Mouse (Mus musculus): ENCODE results near the gene Zbtb16.

Gene Zbtb16

DNA sequence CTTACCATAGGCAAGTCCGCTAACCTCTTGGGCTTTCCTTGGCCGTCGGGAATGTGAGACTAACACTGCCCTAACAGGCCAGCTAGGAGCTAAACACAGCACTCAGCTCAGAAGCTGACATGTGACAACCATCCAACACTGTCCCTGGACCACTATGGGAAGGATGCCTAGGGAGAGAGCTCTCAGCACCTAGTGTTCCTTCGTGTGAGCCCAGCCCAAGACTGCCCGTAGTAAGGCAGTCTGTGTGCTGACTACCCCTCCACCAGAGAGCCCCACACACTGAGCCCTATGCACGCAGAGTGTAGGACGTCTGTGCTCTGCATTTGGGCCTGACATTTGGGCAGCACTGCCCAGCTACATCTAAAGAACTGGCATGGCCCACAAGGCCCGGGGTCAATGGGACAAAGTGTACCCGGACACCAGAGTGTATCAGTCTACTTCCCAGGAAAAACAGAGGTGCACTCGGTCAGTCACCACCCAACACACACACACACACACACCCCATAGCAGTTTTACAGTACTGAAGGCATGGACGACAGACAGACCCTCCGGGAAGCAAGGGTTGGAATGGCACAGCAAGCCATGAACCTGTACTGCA, 11.4 kb downstream of the Zbtb16 start:
- DNase-seq: no peak

DNA sequence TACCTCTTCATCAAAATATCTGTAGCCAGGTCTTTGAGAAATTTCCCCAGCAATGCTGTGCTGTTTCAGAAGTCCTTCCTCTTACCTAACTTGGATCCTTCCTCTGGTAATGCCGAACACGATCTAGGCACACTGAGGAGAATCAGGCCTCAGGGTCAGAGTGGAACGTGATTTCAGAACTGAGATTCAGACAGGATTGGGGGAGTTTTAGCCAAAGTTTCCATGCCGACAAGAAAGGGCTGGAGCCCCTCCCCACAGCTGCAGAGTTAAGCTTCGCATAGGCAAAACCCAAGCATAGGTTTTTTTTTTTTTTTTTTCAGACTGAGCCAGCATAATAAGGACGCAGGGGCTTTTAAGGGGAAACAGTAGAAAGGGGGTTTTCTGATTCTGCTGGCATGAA, 12.2 kb downstream of the Zbtb16 start:
- no peak for DNase-seq

DNA sequence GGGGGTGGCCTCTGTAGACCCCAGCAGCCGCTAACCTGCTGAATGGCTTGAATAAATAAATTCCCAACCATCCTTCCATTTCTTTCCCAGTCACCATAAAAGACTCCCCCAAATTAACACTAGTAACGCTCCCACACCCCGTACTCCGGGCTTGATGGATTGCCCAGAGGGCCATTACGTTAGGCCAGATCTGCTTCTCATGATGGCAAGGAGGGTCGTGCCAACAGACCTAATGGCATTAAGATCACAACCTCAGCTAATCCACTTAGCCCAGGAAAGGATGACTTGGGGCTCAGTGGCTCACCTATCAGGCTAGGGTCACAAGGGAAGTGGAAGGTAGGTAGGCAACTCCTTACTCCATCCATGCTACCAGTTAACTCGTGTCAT, 12.7 kb downstream of the Zbtb16 start:
- no peak for DNase-seq

DNA sequence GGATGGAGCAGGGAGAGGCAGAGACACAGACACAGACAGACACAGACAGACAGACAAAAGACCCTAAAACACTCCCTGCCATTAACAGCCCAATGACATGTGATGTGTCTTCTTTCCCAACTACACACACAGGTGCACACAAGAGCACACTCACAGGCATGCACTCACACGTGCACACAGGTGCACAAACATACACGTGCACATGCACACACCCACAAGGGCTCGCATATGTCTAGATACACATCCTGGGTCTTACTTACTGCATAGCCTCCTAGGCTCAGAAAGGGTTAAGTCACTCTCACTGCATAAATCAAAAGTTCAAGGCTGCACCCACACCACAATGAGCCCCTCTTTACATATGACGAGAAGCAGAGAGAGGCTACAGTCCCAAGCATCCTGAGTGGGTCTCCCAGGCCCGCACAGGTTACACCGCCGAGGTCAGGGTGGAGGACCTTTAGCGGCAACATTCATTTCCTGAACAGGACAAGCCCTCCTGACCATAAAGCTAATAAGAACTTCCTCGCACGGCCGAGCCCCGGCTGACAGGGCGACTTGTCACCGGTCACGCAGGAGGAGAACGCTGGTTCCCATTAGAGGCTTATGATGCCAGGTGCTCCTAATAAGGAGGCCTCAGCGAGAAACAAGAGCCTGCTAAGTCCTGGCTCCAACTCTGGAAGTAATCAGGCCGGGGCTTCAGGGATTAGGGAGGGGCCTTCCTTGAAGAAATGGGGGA, 13.3 kb downstream of the Zbtb16 start:
- DNase-seq: no peak

DNA sequence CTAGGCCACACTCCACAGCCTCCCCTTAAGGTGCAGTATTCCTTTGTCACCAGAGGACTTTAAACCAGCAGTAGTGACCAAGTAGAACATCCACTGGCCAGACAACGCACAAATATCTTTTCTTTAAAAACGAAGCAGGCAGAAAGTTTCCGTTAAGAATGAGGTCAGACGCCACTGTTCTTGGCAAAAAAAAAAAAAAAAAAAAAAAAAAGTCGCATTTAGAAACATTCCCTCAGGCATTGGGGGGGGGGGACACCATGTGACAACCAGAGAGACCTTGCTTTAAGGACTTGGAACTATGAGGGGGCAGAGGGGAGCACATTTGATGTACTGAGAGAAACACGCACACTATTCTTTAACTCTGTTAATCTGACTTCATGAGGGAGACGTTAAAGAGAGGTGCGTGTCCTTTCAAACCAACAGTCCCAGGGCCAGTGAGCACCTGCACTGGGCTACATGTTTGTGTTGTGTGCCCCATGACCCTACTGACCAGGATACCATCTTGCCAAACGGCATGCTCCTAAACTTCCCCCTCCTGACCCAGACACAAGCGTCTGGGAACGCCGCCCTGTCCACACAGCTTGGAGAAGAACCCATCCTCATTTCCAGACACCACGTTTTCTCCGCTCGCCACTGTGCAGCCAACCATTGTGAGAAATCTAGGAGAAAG, 14.0 kb downstream of the Zbtb16 start:
- no peak for DNase-seq

DNA sequence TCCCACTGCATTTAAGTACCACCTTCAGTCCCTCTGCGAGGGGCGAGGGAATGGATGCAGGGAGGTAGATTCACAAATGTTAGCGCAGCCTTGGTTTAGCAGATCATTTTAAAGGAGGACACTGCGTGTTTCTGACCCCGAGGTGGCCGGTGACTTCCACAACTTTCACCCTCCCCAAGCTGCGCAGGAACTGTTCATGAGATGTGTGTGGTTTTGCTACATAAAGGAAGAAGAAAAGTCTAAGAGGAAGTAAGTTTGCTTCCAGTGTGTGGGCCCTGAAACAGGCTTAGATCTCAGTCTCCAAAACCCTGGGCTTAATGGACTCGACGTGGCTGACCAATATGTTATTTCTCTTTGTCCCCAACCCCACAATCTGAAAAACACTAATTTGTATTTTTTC, 14.6 kb downstream of the Zbtb16 start:
- no peak for DNase-seq

DNA sequence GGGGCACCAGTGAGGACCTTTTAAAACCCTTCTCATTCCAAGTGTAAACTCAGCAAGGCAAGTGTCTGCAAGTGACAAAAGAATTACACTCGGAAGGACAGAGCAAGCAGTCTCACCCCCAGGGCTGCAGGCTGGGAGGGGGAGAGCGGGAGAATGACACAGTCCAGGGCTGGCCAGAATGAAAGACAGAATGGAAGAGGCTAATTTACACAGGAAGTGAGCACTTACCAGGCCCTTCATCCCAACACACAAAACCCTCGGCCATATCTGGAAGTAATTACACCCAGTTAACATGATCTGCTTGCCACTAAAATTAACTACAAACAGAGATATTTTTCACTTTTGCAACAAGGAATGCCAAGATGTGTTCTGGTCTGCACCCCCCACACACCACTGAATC, 15.2 kb downstream of the Zbtb16 start:
- DNase-seq: no peak

DNA sequence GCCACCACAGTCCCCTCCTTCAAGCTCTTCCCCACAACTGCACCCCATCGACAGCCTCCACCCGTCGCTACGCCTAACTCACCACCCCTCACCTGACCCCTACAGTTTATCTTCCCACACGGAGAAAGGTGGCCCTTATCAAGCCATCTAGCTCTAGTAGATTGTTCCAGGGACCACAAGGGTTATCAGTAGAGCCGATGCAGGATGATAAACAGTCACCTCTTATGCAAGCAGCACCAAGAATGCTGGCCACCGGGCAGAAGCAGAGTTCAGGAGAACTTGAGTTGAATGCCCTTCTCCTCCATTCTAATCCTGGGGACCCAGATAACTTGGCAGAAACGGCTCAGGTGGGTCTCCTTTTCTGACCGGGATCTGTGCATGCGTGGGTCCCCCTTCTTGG, 16.3 kb downstream of the Zbtb16 start:
- DNase-seq: no peak

DNA sequence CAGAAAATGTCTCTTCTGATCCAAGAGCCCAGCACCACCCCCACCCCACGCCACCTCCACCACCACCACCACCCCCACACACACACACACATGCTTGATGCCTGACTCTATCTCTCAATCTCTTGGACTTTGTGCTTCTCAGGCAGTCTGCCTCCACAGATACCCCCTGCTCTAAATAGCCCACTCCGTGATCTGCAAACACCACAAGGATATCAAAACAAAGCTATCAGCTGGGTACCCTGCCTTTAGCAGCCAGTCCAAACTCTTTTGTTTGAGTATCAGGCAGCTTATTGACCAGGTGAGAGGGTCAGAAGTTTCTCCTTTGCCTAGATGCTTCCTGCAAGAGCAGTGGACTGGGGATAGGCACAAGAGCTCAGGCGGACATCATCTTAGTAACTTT, 16.9 kb downstream of the Zbtb16 start:
- no peak for DNase-seq

DNA sequence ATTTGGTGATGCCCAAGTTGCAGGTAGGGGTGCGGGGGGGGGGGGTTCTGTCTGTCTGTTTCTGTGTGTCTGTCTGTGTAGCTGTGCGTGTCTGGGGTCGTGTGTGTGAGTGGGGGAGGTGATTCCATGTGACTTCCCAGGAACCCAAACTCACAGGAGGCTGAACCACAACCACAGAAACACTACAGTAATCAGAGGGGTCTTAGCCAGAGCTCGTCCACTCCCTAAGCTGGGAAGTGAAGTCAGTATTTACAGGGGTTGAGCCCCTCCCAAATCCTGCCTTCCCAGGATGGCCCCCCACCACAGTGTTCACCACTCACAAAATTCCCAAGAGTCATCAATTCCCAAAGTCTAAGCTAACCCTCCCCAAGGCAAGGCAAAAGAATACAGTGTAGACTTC, 18.1 kb downstream of the Zbtb16 start:
- no peak for DNase-seq

DNA sequence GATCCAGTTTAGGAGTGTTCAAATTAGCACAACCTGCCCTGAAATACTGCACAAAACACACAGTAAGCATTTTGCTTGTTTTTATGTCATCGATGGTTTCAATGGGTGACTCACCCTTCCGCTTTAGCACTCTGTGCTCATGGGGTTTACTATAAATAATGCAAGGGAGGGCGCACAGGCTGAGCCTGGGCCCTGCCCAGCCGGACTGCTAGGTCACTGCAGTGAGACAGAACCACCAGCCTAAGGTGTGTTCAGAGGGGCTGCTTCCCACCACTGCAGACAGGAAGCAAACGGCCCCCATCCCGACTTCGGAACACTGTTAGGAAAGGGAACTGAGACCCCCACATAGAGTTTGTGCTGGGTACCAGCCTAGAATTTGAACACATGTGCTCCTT, 18.6 kb downstream of the Zbtb16 start:
- peak; percentile 12 to 29 for DNase-seq

DNA sequence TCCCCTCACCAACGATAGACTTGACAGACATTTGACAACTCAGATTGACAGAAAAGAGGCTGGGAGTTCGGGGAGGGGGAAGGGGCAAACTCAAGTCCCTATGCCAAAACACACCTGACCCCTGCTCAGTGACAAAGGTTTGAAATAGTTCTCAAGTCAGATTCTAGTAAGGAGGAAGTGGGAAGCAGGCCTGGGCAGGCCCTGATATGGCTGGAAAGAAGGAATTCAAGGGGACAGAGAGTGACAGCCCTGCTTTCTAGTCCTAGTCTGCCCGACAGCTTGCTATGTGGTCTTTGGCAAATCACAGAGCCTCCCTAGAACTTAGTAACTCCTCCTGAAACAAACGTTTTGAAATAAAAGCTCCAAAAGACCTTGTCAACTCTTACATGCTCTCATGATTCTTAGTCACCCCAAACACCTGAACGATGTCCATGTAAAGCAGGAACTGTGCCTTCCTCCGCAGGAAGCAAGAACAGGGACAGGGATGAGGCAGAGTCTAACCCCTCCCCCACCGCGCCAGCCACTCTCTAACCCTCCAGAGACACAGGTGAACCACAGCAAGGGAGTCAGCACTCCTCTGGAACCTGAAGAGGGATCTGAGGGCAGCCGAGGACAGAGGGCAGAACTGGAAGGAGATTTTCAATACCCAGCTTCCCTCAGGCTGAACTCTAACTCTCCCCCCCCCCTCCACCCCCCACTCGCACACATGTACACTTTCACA, 19.2 kb downstream of the Zbtb16 start:
- no peak for DNase-seq

DNA sequence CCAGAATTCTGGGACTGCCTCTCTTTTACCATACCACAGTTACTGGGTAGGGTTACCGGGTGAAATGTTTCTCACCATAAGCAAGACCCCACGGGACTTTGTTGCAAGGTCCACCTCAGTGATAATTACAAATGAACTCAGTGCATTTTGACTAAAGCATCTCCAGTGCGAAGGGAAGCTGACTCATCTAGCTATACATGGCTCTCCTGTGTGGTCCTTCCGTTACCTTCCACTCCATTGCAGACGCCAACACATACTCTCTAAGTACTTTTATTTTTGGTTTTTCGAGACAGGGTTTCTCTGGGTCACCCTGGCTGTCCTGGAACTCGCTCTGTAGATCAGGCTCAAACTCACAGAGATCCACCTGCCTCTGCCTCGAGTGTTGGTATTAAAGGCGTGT, 19.9 kb downstream of the Zbtb16 start:
- DNase-seq: no peak

DNA sequence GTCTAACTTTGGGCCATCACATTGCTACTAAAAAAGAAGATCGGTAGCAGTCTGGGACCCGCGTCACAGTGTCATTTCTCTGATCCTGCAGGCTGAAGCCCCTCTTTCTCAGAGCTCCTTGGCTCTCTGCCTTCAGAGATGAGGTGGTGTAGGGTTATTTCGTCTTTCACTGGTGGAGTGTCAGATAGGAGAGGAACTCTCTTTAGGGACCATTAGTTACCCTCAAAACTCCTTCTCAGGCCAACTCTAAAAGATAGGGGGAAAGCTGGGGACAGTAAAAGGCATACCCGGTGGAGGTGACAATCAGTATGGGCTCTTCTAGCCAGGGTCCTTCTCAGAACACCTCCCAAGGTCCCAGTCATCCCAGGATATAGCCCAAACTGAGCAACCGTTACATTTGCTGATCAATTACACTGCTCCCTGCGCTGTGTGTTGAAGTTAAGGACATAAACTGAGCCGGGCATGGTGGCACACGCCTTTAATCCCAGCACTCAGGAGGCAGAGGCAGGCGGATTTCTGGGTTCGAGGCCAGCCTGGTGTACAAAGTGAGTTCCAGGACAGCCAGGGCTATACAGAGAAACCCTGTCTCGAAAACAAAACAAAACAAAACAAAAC, 21.0 kb downstream of the Zbtb16 start:
- no peak for DNase-seq

DNA sequence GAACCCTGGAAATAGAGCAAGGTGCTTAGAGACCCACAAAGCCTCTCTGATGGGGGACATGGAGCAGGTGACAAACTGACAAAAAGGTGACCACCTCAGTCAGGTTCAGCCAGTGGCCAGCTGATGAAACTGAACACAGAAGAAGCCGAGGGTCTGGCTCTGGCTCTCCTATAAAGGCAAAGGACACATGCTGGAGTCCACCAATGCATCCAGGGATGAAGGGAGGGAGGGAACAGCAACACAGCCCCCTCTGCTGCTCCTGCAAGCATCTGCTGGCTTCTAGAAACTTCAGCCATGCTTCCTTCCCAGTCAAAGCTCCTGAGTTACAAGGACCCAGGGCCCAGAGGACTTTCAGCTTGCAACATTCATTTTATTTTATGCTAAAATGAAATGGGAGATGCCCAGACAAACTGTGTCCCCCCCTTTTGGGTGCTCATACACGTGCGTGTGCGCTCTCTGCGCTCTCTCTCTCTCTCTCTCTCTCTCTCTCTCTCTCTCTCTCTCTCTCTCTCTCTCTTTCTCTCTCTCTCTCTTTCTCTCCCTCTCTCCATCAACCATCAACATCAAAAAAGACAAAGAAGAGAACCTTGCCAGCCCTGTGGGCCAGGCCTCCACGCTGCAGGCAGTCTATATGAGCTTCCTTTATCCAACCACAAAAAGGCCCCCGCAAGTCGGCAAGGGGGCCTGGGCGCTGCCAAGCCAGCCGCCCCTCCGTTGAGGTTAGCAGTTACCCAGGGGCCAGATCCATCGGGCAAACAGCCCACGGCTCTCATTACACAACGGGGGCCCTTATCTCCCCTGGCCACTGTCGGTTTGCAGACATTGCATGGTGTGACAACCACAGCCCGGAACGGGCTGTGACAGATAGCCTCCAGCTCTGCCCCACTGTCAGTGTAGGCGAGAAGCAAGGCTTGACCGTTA, 21.8 kb downstream of the Zbtb16 start:
- no peak for DNase-seq

DNA sequence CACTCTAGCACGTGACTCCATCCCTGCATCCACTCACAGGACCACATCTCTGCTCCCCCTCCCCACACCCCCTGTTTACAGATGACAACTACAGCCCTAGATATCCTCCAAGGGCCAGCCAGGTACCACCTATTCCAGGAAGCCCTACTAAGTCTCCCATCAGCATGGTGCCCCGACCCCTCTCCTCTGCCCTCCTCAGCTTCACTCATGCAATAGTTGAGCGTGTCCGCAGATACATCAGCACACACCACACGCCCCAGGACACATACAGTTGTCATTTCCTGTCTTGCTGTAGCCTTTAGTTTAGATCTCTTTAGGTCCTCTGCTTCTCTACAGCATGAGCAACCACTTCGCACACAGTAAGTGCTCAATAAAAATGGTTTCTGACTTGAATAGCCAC, 23.7 kb downstream of the Zbtb16 start:
- no peak for DNase-seq

DNA sequence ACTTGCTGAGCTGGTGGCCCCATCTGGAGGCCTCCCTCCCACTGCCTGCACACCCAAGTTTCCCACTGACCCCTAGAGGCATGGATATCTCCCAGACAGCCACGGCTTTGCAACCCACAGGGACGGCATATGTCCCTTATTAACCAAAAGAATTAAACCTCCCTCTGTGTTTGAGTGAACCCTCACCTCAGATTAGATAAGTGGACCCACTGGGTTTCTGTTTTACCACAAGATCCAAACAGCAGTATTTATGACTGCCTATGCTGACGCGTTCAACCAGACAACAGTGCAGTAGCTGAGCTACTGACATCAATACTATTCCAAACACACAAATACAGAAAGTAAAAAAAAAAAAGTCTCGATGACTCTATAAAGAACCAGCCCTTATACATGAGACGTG, 29.4 kb downstream of the Zbtb16 start:
- no peak for DNase-seq

DNA sequence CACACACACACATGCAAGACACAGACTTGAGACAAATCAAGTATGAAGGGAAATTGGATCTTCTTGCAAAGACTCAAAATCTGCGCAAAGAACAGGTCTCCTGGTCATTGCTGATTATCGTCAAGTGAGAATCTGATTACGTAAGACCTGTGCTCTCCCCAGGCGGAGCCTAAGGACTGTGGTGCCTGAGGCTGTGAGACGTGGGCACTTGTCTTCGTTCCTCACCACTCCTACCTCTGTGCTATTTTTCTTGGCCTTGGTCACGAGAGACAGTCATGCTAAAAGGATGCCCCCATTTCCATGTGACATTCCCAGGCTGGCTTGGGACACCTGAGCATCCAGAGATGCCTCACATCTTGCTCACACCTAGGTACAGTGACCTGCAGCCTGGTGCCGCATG, 30.2 kb downstream of the Zbtb16 start:
- DNase-seq: no peak

DNA sequence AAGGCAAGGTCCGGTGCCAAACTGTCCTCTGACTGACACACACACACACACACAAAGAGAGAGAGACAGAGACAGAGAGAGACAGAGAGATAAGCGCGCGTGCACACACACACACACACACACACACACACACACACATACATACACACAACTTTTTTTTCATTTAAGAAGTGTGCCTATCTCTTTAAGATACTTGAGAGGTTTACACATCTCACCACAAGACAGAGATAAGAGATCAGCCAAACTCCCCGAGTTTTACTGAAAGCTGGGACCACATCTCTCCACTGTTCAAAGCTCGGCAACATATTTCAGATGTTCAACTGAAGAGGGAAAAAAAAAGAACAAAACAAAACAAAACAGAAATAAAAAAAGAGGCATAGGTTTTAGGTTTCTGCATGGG, 31.5 kb downstream of the Zbtb16 start:
- DNase-seq: no peak

DNA sequence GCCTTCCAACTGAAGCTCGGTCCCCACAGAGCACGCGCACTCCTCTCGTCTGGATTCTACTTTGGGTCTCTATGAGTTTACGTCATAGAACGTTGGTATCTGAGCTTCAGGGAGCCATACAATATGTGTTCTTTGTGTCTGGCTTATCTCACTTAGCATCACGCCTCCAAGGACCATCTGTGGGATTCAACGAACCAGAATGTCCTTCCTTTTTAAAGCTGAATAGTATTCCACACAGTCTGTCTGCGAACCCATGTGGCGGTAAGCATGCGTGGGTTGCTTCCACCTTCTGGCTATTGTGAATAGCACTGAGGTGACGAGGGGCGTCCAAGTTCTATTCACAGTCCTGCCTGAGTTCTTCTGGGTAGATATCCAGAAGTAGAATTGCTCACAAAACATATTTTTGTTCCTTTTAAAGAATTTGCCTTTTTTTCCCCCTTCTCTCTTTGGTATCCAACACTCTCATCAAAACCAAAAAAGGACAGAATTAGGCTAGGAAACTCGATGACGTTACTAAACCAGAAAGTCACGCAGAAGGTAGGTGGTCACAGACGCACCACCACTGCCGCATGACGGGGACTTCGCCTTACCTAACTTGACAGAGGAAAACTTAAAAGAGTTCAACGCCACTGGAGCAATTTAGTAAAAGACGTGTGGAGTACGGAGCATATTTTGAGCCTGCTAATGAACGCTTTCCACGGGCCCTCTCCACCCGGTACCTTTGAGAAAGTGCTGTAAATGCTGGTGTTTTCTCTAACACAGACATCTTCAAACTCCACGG, 32.4 kb downstream of the Zbtb16 start:
- DNase-seq: no peak

DNA sequence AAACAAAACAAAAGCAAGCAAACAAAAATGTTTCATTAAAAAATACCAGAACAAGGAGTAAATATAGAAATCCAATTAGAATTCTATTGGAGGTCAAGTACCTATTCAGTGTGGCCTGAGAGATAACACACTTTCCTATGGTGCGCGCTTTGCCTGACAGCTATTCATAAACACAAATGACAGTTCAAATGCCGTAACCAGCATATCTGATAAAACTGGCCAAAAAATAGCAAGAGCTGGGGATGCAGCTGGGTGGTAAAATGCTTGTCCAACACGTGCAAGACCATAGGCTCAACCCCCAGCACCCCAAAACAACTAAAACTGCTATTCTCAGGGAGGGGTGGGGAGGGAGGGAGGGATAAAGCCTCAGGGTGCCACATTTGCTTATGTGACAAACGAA, 33.6 kb downstream of the Zbtb16 start:
- DNase-seq: no peak

DNA sequence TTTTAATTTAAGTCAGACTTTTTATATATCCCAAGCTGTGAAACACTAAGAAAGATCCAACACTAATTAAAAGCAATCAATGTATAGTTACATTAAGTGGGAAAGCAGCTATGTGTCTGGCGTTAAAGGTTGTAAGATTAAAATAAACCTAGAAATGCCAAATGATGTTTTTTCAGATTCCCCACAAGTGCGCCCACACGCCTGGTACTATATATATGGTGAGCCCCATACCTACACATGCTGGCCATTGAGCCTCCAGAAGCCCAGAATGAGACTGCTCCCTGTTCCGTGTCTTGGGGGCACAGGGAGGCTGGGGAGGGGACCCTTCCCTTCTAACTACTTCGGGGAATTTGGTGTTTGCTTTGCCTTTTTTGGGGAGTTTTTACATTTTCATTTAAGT, 34.7 kb downstream of the Zbtb16 start:
- no peak for DNase-seq

Data from kidney, adult 8-10 months (tissue).